Mouse (Mus musculus): ENCODE measurements around the gene Evx2.

- no peak for TF ChIP-seq CTCF (IDR thresholded peaks at IDR 0.05; ENCODE audit: low read depth)
- no peak for TF ChIP-seq EP300 (IDR thresholded peaks at IDR 0.05; ENCODE audit: low read depth)
Measured at GRCm38 (mm10) chr2:74645631-74646030, 13.7 kb downstream of the Evx2 start.
